Mouse (Mus musculus) megakaryocyte, embryonic 14.5 days (primary cell): ENCODE results near the gene Prkg2.

Experiments used
- FLI1 ChIP-seq: IDR thresholded peaks from 2 replicates; pipeline ENCODE4 v1.6.1; 2012; ENCODE audit warnings: low read length, inconsistent platforms, mixed read lengths
- GATA1 ChIP-seq: IDR thresholded peaks from 3 replicates; pipeline ENCODE4 v1.6.1; 2012; ENCODE audit warnings: mixed read lengths, low read length, inconsistent platforms, borderline replicate concordance

DNA sequence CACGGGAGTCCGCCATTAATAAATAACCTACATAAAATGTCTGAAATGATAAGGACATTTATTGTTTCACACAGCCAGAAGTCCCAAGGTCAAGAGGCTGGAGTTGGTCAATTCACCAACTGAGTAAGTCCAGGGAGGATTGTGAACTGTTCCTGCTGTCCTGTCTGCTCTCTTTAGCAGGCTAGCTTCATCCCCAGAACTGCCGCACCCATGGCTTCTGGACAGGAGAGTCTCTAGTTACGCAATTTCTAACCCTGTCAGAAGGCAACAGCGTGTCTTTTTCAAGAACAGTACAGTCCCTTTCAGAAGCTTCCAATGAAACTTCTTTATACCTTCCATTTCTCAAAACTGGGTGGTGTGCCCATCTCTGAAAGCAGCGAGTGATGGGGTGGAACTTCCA, 1.9 kb upstream of the Prkg2 start:
- no peak for TF ChIP-seq GATA1
- no peak for TF ChIP-seq FLI1
